Mouse (Mus musculus): ENCODE data around the gene Six3. TPM values are rescaled to one million over a fixed set of nuclear protein-coding genes. Genes with fewer than 3 reads are reported as not detected.

Six3 gene
- polyA plus RNA-seq, 1 experiment from 2014 or later, result 17.5 TPM

DNA sequence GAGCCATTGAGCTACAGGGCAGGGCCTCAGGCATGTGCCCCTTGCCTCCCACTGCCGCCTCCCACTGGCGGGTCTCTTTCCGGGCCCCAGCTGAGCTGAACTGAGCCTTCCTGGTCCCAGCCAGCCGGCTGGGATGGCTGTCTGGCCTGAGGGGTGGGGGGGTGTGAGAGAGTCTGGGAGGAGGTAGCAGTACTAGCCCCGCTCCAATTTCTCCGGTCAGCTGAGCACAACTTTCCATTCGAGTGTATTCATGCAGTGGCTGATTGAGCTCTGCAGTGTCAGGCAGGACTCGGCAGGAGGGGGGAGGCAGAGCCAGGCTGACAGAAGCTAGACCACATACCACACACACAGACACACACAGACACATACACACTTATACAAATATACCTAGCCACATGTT is 15.4 kb downstream of the Six3 start:
- no peaks in the 10 kb centered on the region for H3K9me3 ChIP-seq (ENCODE audit: control insufficient read depth, low read length)
- H3K36me3 ChIP-seq (ENCODE audit: control insufficient read depth, insufficient read depth, low read length), result no peaks in the 10 kb centered on the region
- H3K27ac ChIP-seq (ENCODE audit: low read depth, low read length), result peak overlapping the region; percentile 53
- ATAC-seq (replicated peaks; ENCODE audit: low FRiP score) (peak; percentile 87), DNase-seq (ENCODE audit: low spot score) (peak; percentile 84)
- peaks cover 33% of the 10 kb centered on the region for H3K27me3 ChIP-seq (ENCODE audit: control insufficient read depth, insufficient read depth, low read length)
- no peak overlapping the region for H3K9ac ChIP-seq (ENCODE audit: low read length)
- peaks cover 16% of the 10 kb centered on the region for H3K4me1 ChIP-seq (replicated peaks; ENCODE audit: control insufficient read depth, insufficient read depth, low read length)
- 4% methylated on average over 8 of the region's 8 CpGs for WGBS
- no peak overlapping the region for H3K4me2 ChIP-seq (ENCODE audit: low read depth, low read length, severe bottlenecking)
- no peak overlapping the region for H3K4me3 ChIP-seq (ENCODE audit: low read depth, low read length)

DNA sequence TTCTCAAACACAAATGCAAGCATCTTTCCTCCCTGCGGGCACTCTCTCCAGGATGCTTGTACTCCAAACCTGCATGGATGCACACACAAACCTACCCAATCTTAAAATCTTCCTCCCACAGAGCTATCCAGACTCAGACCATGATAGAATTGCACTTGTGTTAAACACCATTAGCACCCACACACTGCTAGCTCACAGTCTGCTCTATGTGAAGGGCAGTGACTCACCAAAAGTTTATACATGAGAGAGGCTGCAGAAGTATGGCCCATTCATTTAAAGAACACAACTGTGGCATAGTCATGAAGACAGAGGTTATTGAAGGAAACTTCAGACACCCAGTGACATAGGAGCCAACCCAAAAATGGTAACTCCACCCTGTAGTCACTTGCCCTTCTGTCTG is 16.0 kb downstream of the Six3 start:
- WGBS, result 74% methylated on average over 1 of the region's 1 CpGs
- Histone ChIP-seq H3K4me1 (replicated peaks; ENCODE audit: control insufficient read depth, insufficient read depth, low read length) (peaks cover 16% of the 10 kb centered on the region), H3K27me3 (ENCODE audit: control insufficient read depth, insufficient read depth, low read length) (peaks cover 33% of the 10 kb centered on the region), H3K4me2 (ENCODE audit: low read depth, low read length, severe bottlenecking) (no peak overlapping the region), H3K9ac (ENCODE audit: low read length) (no peak overlapping the region), H3K36me3 (ENCODE audit: control insufficient read depth, insufficient read depth, low read length) (no peaks in the 10 kb centered on the region), H3K4me3 (ENCODE audit: low read depth, low read length) (no peak overlapping the region), H3K9me3 (ENCODE audit: control insufficient read depth, low read length) (no peaks in the 10 kb centered on the region), H3K27ac (ENCODE audit: low read depth, low read length) (no peak overlapping the region)
- DNase-seq (ENCODE audit: low spot score), result peak; percentile 49
- no peak for ATAC-seq (replicated peaks; ENCODE audit: low FRiP score)

DNA sequence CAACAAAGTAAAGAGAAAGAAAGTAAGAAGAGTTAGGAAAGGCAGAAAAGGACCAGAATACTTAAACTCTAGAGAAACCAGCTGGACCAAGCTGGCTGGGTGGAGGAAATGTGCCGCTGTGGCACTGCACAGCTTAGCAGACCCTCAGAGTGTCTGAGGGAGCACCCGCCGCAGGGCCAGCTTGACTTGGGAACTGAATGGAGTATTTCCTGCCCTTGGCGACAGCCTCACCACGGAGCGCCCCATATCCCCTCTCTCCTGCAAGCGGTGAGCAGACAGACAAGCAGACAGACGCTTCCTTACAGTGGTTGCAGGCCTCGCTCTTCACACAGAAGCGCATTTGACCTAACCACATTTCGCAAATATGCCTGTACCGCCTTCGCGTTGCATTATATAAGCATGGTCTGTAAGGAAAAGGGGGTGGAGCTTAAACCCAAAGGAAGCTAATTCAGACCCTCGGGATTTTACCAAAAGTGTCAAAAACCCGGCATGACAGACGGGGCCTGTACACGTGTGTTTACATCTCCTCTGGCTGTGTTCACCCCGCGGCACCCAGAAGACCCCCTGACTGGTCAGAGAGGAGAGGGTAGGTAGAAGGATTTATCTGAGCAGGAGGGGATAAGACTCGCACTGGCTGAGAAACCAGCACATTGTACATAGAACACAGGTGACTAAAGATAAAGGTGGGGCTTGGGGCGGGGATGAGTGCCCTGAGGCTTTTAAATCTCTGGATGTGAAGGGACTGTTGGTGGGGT is 17.1 kb downstream of the Six3 start:
- Histone ChIP-seq H3K27me3 (ENCODE audit: control insufficient read depth, insufficient read depth, low read length) (peaks cover 32% of the 10 kb centered on the region), H3K4me2 (ENCODE audit: low read depth, low read length, severe bottlenecking) (no peak overlapping the region), H3K9me3 (ENCODE audit: control insufficient read depth, low read length) (no peaks in the 10 kb centered on the region), H3K27ac (ENCODE audit: low read depth, low read length) (no peak overlapping the region), H3K36me3 (ENCODE audit: control insufficient read depth, insufficient read depth, low read length) (no peaks in the 10 kb centered on the region), H3K4me3 (ENCODE audit: low read depth, low read length) (no peak overlapping the region), H3K4me1 (replicated peaks; ENCODE audit: control insufficient read depth, insufficient read depth, low read length) (peaks cover 16% of the 10 kb centered on the region), H3K9ac (ENCODE audit: low read length) (no peak overlapping the region)
- WGBS, result 46% methylated on average over 22 of the region's 22 CpGs
- no peak for ATAC-seq (replicated peaks; ENCODE audit: low FRiP score)
- peak; percentile 55 for DNase-seq (ENCODE audit: low spot score)

DNA sequence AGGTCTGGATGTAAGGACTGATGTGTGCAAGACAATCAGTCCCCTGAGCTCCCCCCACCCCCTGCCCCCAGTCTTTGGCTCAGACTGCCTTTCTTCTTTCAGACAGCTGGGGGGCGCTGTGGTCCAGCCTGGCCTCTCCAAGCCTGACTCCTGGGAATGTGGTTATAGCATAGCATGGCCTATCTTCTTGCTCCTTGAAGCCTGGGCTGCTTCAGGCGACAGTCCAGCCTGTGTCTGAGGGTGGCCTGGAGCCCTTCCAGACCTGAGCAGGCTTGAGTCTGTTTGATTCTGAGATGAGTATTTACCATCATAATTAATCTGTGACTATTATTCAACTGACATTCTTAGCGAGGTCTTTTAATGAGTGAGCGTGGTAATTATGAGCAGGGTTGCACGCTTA is 17.7 kb downstream of the Six3 start:
- WGBS, result 58% methylated on average over 5 of the region's 5 CpGs
- H3K27ac ChIP-seq (ENCODE audit: low read depth, low read length), result no peak overlapping the region
- no peak overlapping the region for H3K4me2 ChIP-seq (ENCODE audit: low read depth, low read length, severe bottlenecking)
- H3K36me3 ChIP-seq (ENCODE audit: control insufficient read depth, insufficient read depth, low read length), result no peaks in the 10 kb centered on the region
- no peak overlapping the region for H3K9ac ChIP-seq (ENCODE audit: low read length)
- H3K9me3 ChIP-seq (ENCODE audit: control insufficient read depth, low read length), result no peaks in the 10 kb centered on the region
- H3K4me3 ChIP-seq (ENCODE audit: low read depth, low read length), result no peak overlapping the region
- DNase-seq (ENCODE audit: low spot score) (peak; percentile 65), ATAC-seq (replicated peaks; ENCODE audit: low FRiP score) (no peak)
- peaks cover 13% of the 10 kb centered on the region for H3K4me1 ChIP-seq (replicated peaks; ENCODE audit: control insufficient read depth, insufficient read depth, low read length)
- H3K27me3 ChIP-seq (ENCODE audit: control insufficient read depth, insufficient read depth, low read length), result peaks cover 26% of the 10 kb centered on the region

DNA sequence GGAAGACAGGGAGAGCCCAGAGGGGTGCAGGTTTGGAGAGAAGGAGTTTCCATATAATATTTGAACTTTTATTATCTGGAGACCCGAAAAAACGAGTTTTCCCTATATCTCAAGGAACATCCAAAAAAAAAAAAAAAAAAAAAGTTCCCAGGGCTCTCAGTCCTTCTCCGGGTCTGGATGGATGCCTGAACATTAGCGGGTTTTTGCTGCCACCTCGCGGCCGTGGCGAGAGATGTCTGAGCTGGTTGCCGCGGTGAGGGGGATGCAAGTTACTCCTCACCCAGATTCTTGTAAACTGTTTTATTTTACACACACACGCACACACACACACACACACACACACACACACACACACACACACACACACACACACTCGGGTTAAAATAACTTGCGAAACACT is 20.2 kb downstream of the Six3 start:
- 1% methylated on average over 13 of the region's 13 CpGs for WGBS
- no peak overlapping the region for H3K27ac ChIP-seq (ENCODE audit: low read depth, low read length)
- ATAC-seq (replicated peaks; ENCODE audit: low FRiP score) (no peak), DNase-seq (ENCODE audit: low spot score) (peak; percentile 91)
- no peaks in the 10 kb centered on the region for H3K9me3 ChIP-seq (ENCODE audit: control insufficient read depth, low read length)
- no peaks in the 10 kb centered on the region for H3K36me3 ChIP-seq (ENCODE audit: control insufficient read depth, insufficient read depth, low read length)
- no peak overlapping the region for H3K9ac ChIP-seq (ENCODE audit: low read length)
- H3K27me3 ChIP-seq (ENCODE audit: control insufficient read depth, insufficient read depth, low read length), result peaks cover 9% of the 10 kb centered on the region; the same call in 1 of the 2 replicates
- no peak overlapping the region for H3K4me2 ChIP-seq (ENCODE audit: low read depth, low read length, severe bottlenecking)
- no peak overlapping the region for H3K4me3 ChIP-seq (ENCODE audit: low read depth, low read length)
- H3K4me1 ChIP-seq (replicated peaks; ENCODE audit: control insufficient read depth, insufficient read depth, low read length), result peaks cover 5% of the 10 kb centered on the region

DNA sequence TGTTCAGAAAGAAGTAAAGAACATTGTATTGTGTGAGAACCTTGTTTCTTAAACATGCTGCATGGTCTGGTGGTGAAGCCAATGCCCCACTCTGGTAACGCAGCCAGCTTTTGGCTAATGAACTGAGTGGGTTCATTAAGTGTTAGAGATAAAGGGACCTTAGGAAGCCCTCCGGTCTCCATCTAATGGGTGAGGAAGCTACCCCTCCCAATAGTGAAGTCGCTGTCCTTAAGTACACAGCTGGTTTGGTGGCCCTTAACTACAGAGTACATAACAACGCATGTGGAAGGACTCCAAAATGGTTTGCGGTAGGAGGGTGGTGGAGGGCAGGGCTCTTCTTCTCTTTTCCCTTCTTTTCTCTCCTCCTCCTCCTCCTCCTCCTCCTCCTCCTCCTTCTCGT is 24.5 kb downstream of the Six3 start:
- Histone ChIP-seq H3K36me3 (ENCODE audit: control insufficient read depth, insufficient read depth, low read length) (no peaks in the 10 kb centered on the region), H3K4me1 (replicated peaks; ENCODE audit: control insufficient read depth, insufficient read depth, low read length) (no peaks in the 10 kb centered on the region), H3K27ac (ENCODE audit: low read depth, low read length) (no peak overlapping the region), H3K4me3 (ENCODE audit: low read depth, low read length) (no peak overlapping the region), H3K9me3 (ENCODE audit: control insufficient read depth, low read length) (no peaks in the 10 kb centered on the region), H3K9ac (ENCODE audit: low read length) (no peak overlapping the region), H3K27me3 (ENCODE audit: control insufficient read depth, insufficient read depth, low read length) (peaks cover 3% of the 10 kb centered on the region; the same call in 1 of the 2 replicates), H3K4me2 (ENCODE audit: low read depth, low read length, severe bottlenecking) (no peak overlapping the region)
- 77% methylated on average over 5 of the region's 6 CpGs for WGBS
- no peak for DNase-seq (ENCODE audit: low spot score)
- no peak for ATAC-seq (replicated peaks; ENCODE audit: low FRiP score)

DNA sequence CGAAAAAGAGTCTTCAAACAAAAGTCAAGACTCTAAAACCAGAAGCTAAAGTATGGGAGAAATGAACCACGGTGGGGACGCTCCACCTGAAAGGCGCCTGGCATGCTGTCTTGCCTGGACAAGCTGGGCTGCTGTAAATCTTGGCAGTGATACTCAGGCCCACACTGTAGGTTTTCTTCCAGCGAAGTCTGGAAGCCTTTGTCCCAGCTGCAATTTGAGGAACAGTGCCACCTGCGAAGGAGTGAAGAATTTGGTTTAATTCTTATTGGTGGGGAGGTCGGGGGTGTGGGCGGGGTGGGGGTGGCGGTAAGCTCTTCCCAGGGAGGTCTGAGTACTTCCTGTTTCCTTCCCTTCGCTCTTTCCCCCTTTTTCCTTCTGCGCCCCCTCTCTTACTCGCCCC is 31.9 kb downstream of the Six3 start:
- Histone ChIP-seq H3K27ac (ENCODE audit: low read depth, low read length) (no peak overlapping the region), H3K9ac (ENCODE audit: low read length) (peak overlapping the region; percentile 41), H3K4me3 (ENCODE audit: low read depth, low read length) (peak overlapping the region; percentile 23), H3K36me3 (ENCODE audit: control insufficient read depth, insufficient read depth, low read length) (no peaks in the 10 kb centered on the region), H3K4me2 (ENCODE audit: low read depth, low read length, severe bottlenecking) (peak overlapping the region; percentile 55), H3K27me3 (ENCODE audit: control insufficient read depth, insufficient read depth, low read length) (peaks cover 32% of the 10 kb centered on the region), H3K9me3 (ENCODE audit: control insufficient read depth, low read length) (no peaks in the 10 kb centered on the region), H3K4me1 (replicated peaks; ENCODE audit: control insufficient read depth, insufficient read depth, low read length) (no peaks in the 10 kb centered on the region; the same call in 1 of the 2 replicates)
- DNase-seq (ENCODE audit: low spot score) (no peak), ATAC-seq (replicated peaks; ENCODE audit: low FRiP score) (no peak)
- 4% methylated on average over 10 of the region's 12 CpGs for WGBS

DNA sequence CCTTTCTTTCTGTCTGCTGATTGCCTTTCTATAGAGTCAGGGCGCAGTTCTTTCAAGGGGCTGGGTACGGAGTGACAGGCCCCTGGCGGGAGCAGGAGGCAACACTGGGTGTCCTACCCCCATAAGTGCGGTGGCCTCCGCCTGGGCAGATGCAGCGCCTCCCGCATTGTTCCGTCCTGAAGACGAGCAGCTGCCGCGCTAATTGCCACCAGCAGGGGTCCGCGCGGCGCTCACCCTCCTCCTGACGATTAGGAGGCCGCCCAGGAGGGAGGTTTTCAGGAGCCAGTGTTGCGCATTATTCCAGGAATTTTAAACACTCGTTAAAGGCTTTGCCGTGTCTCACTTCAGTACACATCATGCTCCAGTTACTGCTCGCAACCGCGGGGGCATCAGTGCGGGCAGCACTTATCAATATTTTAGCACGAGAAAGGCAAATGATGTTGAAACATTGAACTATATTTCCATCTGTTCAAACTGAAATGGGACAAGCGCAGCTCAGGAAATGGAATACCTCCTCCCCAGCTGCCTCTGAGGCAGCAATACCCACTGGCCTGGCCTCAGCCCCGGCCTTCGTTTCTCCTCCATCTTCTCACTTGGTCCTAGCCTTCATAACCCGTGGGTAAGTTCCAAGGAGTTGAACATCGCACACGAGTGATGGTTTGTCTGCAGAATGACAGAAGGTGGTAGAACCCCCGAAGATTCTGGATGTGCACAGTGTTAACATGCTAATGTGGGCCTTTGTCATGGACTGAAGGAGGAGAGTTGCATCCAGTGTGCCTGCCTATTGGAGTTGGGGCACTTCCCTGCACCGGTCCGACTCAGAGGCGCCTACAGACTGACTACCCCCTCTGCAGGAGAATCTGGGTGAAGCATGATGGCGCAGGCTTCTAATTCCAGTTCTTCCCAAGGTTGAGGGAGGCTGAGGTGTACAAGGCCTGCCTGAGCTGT is 32.6 kb downstream of the Six3 start:
- peak overlapping the region; percentile 41 for H3K9ac ChIP-seq (ENCODE audit: low read length)
- no peaks in the 10 kb centered on the region for H3K36me3 ChIP-seq (ENCODE audit: control insufficient read depth, insufficient read depth, low read length)
- H3K4me3 ChIP-seq (ENCODE audit: low read depth, low read length), result peak overlapping the region; percentile 23
- H3K4me2 ChIP-seq (ENCODE audit: low read depth, low read length, severe bottlenecking), result peak overlapping the region; percentile 55
- H3K27me3 ChIP-seq (ENCODE audit: control insufficient read depth, insufficient read depth, low read length), result peaks cover 32% of the 10 kb centered on the region
- H3K27ac ChIP-seq (ENCODE audit: low read depth, low read length), result no peak overlapping the region
- ATAC-seq (replicated peaks; ENCODE audit: low FRiP score) (peak; percentile 84), DNase-seq (ENCODE audit: low spot score) (peak; percentile 89)
- H3K4me1 ChIP-seq (replicated peaks; ENCODE audit: control insufficient read depth, insufficient read depth, low read length), result no peaks in the 10 kb centered on the region; the same call in 1 of the 2 replicates
- WGBS, result 1% methylated on average over 36 of the region's 36 CpGs
- no peaks in the 10 kb centered on the region for H3K9me3 ChIP-seq (ENCODE audit: control insufficient read depth, low read length)

Data from forebrain, embryonic 11.5 days (tissue).